Mouse (Mus musculus) embryo, embryonic 11.5 days (tissue): ENCODE data around the gene Cdk14.

Experiments
- DNase-seq: peaks from one replicate; pipeline ENCODE4 v3.0.0-alpha.2; 2012; ENCODE audit warnings: low read depth, low spot score

The Cdk14 gene

DNA sequence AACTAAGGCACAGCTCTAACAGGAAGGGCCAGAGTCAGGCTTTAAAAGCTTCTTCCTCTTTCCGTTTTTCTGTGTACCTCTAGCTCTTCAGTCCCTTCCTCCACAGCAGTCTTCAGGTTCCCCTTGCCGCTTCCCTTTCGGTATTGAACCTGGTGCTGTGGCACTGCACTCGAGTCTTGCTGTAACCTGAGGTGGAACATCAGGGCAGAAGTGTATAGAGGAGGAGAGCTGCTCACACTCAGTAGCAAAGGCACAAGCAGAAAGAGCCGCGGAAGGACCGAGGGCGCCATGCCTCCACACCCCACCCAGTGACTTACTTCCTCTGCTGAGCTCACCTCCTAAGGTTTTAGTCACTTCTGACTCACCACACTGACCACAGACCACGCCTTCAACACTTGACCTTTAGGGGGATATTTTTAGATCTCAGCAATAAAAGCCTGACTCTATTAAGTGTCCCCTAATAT lies at the start of gene Cdk14:
Gene Cdk14 (minus strand): TSS at position 321 of the 464 bp plus-strand sequence.
- DNase-seq, result no peak

DNA sequence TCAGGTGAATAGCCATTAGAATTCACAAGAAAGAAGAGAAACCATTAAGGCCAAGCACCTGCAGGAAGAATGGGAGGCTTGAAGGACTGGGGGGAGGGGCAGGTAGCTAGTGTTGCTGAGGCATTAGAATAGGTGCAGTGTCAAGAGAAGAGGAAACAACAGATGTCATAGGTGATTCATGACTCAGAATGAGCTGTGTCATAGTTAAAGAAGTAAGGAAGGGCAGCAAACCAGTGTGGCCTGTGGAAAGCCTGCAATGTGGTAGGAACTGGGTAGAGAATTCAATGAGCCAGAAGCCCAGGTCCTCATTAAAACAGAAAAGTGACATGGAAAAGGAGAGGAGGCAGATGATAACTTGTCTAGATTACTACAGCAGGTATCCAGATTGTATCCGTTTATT lies 45.1 kb upstream of the Cdk14 start:
- no peak for DNase-seq

DNA sequence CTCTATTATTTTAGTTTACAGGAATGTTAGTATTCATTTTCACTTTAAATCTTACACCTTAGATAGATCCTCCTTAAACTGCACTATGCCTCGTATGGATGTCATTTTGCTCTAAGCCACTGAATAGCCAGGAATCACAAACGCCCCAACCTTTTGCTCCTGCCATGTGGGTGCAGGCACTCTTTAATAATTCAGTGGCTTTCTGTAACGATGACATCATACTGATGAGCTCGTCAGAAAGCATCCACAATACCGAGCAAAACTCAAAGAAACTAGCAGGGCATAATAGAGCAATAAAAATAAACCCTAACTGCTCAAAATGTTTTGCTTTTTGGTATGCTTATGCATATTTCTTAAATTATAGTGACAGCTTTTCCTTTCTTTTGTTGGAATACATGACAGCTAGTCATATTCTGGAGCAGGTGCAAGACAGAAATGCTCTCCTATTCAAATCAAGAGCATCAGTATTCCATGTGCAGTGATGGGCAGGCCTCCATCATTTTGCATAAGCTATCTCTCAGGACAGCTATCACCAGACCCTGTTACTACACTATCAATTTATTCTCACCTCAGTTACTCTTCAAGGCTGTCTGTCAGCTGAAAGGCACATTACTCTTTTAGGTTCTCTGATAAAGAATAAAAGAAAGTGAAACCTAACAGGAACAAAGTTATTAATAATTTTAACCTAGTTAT lies 11.8 kb upstream of the Cdk14 start:
- no peak for DNase-seq

DNA sequence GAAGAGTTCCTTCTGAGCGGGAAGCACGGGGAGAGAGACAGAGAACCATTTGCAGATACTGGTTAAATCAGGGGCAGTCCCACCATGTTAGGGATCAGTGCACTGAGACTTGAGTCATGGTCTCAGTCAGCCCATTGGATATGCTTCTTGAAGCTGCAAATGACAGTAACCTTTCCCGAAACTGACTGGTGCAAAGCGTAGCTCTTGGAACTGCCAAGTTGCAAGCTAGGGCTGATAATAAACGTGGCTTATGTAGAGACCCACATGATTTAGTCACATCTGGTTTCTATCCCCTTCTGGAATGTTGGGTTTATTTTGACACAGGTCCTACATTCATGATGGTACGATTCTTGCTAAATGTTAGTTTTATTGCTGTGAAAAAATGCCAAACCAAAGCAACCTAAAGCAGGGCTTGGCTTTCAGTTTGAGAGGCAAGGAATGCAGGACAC lies 3.6 kb upstream of the Cdk14 start:
- peak; percentile 3 for DNase-seq

DNA sequence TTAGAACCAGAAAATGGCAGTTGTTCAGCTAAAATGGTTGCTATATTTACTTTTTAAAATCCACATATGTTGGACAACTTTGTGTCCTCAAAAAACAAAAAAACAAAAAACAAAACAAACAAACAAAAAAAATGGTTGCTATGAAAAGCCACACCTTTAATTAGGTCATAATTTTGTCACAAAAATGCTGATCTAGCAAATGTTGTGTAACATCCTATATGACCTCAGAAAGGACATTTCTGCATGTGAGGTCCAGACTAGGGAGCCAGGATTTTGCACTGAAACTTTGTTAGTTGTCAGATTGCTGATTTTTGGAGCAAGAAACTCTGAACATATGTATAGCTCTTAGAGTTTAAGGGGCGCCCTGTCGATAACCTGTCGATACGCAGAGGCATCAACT lies 3.0 kb upstream of the Cdk14 start:
- no peak for DNase-seq

DNA sequence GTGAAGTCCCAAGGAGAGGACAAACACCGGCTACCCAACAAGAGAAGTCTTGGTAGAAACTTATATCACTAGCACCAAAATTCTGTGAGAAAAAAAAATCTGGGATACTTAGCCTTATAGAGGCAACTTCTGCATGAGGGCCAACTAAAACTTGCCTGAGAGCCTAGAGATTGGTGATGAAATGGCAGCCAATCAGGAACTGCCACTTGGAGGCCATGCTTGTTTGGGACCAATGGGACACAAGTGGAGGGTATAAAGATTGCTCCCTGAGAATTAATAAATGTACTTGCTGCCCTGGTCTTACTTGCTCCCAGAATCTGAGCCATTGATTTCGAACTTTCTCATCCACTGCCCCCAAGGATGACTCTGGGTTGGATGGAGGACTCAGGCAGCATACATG lies 1.3 kb upstream of the Cdk14 start:
- no peak for DNase-seq

DNA sequence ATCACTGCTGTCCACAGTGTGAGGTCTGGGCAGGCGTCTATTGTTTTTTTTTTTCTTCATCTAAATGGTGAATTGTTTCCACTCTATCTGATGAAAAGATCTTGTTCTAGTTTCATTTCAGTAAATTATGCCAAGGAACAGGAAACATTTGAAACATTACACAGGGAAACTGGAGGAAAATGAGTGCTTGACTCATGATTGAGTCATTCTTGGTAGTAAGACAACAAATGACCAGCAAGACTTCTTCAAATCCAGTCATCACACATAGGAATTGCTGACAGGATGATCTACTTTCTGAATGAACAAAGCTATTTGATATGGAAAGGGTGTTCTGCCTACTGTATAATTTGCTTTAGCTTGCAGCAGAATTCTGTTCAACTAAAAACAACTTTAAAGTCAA lies 859 bp downstream of the Cdk14 start:
- no peak for DNase-seq

DNA sequence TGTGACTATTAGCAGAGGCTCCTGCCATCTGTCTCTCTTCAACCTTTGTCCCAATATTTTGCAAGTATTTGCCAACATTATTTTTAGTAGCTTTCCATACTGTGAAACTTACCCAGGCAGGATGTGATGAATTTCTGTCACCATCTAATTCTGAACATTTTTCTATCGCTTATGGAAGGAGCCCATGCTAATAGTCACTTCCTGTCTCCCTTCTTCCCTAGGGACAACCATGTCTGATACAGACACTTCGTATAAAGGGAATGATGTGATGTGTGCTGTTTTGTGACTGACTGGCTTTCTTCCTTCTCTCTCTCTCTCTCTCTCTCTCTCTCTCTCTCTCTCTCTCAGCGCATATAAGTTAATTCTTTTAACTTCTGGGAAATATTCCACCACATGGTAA lies 5.3 kb downstream of the Cdk14 start:
- no peak for DNase-seq

DNA sequence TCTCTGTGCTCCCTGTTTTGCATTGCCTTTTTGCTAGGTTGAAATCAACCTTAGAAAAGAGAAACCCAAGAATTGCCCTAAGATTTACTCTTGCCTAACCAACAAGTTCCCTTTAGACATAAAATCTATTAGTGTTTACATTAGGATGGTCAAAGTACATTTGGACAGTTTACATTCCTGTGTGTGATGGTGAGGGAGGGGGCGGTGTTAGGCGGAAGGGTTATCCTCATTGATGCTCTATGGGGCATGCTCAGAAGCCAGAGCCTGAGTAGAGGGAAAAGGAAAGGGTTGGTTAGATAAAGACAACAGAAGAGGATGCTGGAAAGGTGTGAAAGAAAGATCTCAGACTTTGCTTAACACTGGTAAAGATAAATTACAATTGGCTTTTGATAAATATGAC lies 8.2 kb downstream of the Cdk14 start:
- DNase-seq, result no peak

DNA sequence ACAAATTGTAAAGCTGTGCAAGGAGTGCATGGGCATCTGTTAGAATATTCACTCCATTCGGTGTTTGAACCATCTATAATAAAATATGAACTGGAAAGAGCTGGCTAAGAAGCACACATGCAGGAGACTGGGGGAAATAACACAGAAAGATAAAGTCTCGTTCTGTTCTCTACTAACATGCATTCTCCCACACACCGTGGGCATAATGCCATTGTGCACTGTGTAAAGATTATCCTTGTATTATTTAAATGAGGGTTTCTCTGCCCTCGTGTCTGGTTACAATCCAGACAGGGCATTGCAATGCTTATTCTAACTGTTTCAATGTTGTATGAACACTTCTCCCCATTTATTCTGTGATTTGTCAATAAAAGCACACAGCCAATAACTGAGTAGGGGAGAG lies 18.1 kb downstream of the Cdk14 start:
- DNase-seq, result no peak

DNA sequence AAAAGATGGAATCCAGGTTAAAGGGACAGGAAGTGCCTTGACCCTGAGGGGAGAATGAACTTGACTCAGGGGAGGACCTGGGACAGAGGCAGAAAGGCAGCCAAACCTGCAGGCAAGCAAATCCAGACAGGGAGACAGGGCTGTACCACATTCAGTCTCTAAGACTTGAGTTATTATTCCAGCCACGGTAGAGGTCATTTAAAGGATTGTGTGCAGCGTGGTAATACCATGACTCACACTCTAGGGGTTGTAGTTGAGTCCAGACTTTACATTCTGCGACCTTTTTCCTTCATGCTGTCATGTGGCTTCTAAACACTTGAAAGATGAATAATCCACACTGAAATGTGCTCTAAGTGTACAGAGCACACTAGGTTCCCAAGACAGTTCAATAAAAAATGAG lies 27.3 kb downstream of the Cdk14 start:
- no peak for DNase-seq

DNA sequence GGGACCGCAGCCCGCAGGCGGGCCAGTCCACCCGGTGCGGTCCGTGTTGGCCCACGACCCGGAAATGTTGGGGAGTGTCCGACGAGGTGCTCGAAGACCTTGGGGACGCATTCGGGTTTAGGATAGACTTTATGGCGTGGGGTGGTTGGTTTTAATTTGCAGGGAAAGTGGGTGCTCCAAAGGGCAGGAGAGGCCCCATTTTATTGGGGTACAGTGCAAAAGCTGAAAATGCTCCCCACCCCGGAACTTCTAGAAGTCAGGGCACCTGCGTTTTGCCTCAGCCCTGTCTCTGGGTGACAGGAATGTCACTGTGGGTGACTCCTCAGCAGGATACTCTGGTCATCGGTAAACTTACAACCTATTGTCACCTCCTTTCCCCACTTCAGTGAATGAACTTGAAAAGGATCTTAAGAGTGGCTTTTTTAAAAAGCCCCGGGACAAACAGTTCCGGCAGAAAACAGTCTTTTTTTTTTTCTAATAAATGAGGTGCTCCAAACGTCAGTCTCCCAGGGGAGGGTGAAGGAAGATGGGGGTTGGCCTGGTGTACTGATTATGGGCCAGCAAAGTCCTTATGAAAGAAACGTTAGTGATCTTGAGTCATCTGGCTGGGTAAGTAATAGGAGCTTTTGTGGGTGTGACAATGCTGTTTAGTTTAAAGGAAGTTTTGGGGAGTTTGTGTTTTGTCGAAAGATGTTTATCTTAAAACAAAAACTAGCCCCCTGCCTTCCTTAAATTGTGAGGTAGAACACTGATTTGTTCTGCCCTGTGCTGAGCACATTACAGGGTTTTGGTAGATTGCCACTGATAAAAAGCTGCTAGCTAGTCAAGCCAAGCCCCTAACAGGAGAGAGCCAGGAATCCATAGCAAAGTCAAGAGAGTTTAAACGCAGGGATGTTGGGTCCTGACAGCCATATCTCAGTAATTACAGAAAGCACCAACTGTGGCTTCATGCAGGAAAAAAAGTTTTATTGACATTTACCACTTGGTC lies 39.1 kb downstream of the Cdk14 start:
- DNase-seq, result no peak

DNA sequence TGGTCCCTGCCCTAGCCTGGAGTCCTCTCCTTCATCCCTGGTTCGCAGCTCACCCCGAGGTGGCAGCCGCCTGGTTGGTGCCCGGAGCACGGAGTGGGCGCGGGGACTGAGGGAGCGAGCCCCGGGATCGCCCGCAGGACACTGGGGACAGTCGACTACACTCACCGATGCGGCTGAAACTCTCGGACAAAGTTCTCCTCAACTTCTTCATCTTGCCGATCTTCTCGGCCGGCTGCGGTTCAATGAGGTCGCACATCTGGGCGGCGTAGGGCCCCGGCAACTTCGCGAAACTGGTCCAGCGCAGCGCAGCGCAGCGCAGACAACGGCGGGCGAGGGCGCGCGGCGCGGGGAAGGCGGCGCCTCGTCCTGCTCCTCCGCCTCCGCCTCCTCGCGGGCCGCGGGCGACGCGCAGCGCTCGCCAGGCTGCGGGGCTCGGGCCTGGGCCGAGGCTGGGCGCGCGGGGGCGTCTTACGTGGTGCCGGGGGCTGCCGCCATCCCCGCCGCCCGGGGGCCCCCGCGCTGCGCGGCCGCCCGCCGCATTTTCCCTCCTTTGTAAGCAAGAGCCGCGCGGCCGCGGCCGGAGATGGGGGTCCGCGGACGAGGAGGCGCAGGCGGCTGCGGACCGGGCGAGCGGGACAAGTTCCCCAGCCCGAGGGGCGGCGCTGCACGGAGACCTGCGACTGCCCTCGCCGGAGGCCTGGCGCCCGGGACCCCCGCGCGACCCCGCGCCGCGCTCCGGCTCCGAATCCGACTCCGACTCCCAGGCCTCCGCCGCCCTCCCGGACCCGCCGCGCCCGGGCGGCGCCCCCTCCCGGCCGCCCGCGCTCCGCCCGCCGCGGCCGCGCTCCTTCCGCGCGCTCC lies 40.0 kb downstream of the Cdk14 start:
- peak; percentile 45 for DNase-seq

DNA sequence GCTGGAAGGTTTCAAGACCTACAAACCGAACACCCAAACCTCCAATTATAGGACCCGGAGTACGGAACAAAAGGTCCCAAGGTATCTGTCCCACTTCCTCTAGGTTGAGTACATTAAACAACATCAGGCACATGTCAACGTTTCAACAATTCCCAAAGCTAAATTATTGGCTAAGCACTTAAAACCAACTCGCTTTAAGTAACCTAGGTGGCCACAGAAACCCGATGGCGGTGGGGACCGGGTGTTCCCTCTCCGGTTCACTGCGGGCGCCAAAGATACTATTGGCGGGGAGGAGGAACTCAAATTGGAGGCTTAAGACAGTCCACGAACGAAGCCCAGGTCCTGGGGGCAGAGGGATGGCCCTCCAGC lies 40.6 kb downstream of the Cdk14 start:
- DNase-seq, result no peak

DNA sequence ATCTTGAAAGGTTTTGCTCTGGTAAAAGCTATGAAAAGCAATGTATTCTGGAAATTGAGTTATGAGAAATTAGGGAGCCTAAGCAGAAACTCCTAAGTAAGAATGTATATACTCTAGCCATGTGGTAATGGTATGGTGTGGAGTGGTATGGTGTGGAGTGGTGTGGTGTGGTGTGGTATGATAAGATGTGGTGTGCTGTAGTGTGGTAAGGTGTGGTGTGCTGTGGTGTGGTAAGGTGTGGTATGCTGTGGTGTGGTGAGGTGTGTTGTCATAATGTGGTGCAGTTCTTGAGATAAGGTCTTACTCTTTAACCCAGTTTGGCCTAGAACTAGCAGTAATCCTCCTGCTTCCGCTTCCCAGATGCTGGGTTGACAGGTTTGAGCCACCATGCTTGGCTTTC lies 45.7 kb downstream of the Cdk14 start:
- no peak for DNase-seq

DNA sequence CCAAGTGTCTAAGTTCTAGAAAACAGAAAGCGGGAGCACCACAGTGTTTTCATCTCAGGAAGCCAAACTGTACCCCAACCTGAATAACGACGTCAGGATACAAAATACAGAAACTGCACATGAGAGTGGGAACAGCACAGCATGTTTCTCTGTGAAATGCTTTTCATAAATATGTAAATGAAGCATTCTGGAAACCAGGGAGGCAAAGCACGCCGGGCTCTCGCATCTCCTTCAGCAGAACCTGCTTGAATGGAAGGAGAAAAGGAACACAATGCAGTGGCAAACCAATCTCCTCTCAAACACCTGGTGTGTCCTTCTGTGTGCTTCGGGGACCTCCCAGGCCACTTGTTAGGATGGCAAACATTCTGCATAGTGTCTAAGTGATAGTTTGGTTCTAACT lies 46.6 kb downstream of the Cdk14 start:
- DNase-seq, result no peak

DNA sequence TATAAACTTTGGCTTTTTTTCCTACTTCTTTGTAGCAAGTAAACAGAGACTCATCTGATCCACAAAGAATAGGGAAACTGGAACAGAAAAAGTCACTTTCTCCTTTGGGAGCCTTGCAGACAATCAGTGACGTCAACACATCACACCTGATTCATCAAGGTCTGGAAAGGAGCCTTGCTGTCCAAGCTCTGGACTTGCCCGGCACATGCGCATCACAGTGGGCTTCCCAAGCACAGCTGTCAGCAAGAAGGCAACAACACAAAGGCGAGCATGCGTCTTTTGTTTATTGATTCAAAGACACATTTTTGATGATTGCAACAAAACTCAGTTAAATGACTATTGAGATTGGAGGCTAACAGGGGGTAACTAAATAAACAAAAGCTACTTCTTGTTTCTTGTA lies 47.2 kb downstream of the Cdk14 start:
- no peak for DNase-seq

DNA sequence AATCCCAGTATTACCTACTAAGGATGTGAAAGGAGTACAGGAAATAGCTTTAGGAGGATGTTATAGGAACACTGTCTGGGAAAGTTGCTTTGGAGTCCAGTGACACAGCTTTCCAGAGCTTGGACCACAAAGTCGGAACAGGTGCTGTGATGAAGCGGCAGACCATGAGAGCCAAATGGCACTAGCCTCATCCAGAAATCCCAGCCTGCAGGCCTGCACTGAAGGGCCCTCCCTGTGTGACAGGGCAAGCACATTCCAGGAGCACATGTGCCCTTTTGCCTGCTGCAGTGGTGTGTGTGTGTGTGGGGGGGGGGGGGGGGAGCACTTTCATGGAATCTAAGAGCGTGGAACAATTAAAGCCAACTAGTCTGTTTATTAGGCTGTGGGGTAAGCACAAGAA lies 47.8 kb downstream of the Cdk14 start:
- DNase-seq, result no peak

DNA sequence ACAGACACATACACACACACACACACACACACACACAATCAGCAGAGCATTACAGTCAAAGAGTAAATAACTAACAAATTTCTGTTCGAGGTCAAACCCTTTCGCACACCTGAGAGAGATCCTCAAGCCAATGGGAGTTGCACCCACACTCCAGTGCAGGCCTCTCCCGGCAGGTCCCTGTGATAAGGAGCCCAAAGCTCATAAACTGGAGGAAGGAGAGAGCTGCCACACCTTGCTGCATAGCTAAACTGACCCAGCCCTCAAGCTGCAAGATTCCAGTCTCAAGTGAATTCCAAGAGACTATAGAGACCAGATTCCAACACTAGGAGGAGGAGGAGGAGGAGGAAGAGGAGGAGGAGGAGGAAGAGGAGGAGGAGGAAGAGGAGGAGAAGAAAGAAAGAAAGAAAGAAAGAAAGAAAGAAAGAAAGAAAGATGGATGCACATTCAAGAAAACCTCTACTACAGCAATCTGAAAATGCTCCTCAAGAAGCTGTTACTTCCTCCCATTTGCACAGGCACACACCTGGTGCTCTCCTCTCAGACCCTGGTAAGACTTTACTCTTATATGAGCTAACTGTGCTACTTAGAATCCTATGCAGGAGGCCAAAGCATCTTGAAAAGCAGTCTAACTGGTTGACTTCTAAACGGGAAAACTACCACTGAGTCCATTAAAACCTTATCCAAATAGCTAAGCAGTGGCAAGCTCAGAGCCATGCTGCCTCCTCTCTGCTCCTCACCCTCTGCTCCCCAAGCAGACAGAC lies 49.6 kb downstream of the Cdk14 start:
- no peak for DNase-seq

DNA sequence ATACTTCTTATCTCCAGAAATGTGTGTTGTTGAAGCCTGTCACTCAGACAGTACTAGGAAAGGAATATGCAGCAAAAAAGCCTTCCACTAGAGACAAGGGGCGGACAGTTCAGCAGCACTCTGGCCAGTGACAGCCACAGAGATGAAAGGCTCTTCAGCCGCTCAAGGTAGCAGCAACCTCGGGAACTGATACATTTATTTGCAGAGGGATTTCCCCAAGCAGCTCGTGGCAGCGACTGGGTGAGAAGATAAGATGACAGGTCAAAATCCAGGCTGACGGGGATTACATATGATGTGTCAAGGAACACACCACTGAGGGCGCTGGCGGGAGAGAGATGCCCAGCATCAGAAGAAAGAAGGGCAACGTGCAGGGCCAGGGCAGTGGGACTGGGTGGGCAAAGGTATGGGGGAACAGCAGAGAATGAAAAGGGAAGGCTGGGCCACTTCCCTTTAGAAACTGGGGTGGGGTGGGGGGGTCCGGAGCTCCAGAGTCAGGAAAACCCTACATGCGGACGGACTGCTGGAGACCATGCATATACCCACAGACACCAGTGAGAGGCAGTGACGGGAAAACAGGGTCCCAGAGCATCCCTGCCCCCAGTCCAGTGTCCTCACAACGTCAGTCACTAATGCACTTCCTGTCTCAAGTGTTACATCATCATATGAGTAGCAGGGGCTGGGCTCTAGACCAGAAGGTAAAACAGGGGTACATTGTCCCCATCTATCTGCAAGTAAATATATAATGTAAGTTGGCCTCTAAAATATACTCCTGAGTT lies 51.5 kb downstream of the Cdk14 start:
- DNase-seq, result no peak
